17 mouse cellular contexts compared by ENCODE assay signal in genomic region chr11:84619713-84620112, GRCm38 (mm10).
"Had no signal": no experiment of that assay in that cellular context is flagged by ENCODE, and none has a peak within 500 bp of the region (broad histone marks: within the 10 kb centered on the region; RNA-seq: fewer than 3 reads in every experiment).

No protein-coding gene starts in this region.

- H3K9me3 ChIP-seq: kidney, embryonic 15.5 days; limb, embryonic 15.5 days; midbrain, embryonic 12.5 days had no signal

- H3K27ac ChIP-seq: kidney, embryonic 15.5 days; limb, embryonic 15.5 days; liver, embryonic 14.5 days; midbrain, embryonic 12.5 days; neural tube, embryonic 12.5 days; stomach, postnatal 0 days had no signal

- ATAC-seq: intestine, embryonic 16.5 days had no signal

- H3K27me3 ChIP-seq: limb, embryonic 15.5 days; neural tube, embryonic 12.5 days had no signal

- DNase-seq: kidney, adult 2 months; kidney, postnatal 14 days; layer of hippocampus, adult 9-11 months; layer of hippocampus, postnatal 36 days; lung, adult 18-20 months; lung, postnatal 14 days; retina, postnatal 1 day; right cerebral cortex, postnatal 4 days; spleen, adult 18-20 months; thymus, postnatal 14 days had no signal

- H3K36me3 ChIP-seq: kidney, embryonic 15.5 days; limb, embryonic 15.5 days; midbrain, embryonic 12.5 days; neural tube, embryonic 12.5 days had no signal

- H3K9ac ChIP-seq: kidney, embryonic 15.5 days; limb, embryonic 15.5 days; liver, embryonic 14.5 days; midbrain, embryonic 12.5 days; neural tube, embryonic 12.5 days had no signal

- H3K4me3 ChIP-seq: kidney, embryonic 15.5 days; limb, embryonic 15.5 days; midbrain, embryonic 12.5 days; neural tube, embryonic 12.5 days had no signal

- H3K4me2 ChIP-seq: kidney, embryonic 15.5 days; limb, embryonic 15.5 days; midbrain, embryonic 12.5 days; neural tube, embryonic 12.5 days had no signal

- H3K4me1 ChIP-seq: limb, embryonic 15.5 days; midbrain, embryonic 12.5 days; neural tube, embryonic 12.5 days had no signal
